Comparison of ENCODE assay signal across 18 mouse cellular contexts in the genomic region with DNA sequence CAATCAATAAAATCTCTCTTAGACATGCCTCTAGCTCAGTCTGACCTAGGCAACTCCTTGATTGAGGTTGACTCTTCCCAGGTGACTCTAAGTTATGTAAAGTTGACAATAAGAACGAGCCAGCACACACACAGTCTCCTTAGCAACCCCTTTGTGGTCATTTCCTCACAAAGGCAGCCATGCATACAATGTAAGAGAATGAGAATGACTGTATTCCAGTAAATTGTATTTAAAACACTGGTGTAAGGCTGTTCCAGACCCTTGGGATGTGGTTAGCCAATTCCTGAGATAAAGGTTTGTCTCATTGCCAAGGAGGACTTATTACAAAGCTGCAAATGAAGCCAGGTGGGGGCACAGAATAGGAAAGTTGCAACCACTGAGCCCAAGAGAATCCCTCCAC. TPM values are rescaled to one million over a fixed set of nuclear protein-coding genes. Genes with fewer than 3 reads are reported as not detected.
"Had no signal": no experiment of that assay in that cellular context is flagged by ENCODE, and none has a peak within 500 bp of the region (broad histone marks: within the 10 kb centered on the region; RNA-seq: fewer than 3 reads in every experiment).

No protein-coding gene starts in this region.

- H3K4me1 ChIP-seq: liver, embryonic 15.5 days had no signal

- ATAC-seq: liver, postnatal 0 days; midbrain, embryonic 15.5 days had no signal

- DNase-seq: liver, postnatal 0 days; lung, adult 2 months; lung, postnatal 10 days; right cerebral cortex, postnatal 14 days; thymus, adult 2 months; thymus, postnatal 25 days; thymus, postnatal 4 days had no signal

- H3K4me2 ChIP-seq: liver, embryonic 15.5 days; lung, embryonic 15.5 days; midbrain, embryonic 11.5 days; midbrain, embryonic 13.5 days; midbrain, embryonic 15.5 days; stomach, embryonic 15.5 days had no signal

- H3K36me3 ChIP-seq: liver, embryonic 15.5 days; lung, embryonic 15.5 days; midbrain, embryonic 13.5 days; midbrain, embryonic 15.5 days; neural tube, embryonic 12.5 days; stomach, embryonic 15.5 days had no signal

- H3K4me3 ChIP-seq: liver, embryonic 15.5 days; lung, embryonic 15.5 days; megakaryocyte, embryonic 14.5 days; midbrain, embryonic 13.5 days; midbrain, embryonic 15.5 days; neural tube, embryonic 12.5 days; stomach, embryonic 15.5 days had no signal

- H3K9me3 ChIP-seq: liver, embryonic 15.5 days; lung, embryonic 15.5 days; megakaryocyte, embryonic 14.5 days; midbrain, embryonic 13.5 days; midbrain, embryonic 15.5 days; neural tube, embryonic 12.5 days; stomach, embryonic 15.5 days had no signal

- H3K27me3 ChIP-seq: liver, embryonic 15.5 days; lung, embryonic 15.5 days; midbrain, embryonic 13.5 days; midbrain, embryonic 15.5 days; neural tube, embryonic 12.5 days; stomach, embryonic 15.5 days had no signal

- H3K27ac ChIP-seq: liver, embryonic 15.5 days; lung, embryonic 15.5 days; macrophage; midbrain, embryonic 13.5 days; midbrain, embryonic 15.5 days; neural tube, embryonic 12.5 days; stomach, embryonic 15.5 days; stomach, postnatal 0 days had no signal

- H3K9ac ChIP-seq: liver, embryonic 15.5 days; liver, postnatal 0 days; lung, embryonic 15.5 days; midbrain, embryonic 13.5 days; midbrain, embryonic 15.5 days; neural tube, embryonic 12.5 days; stomach, embryonic 15.5 days had no signal

RNA-seq across cellular contexts. Expression of a gene that starts 39.1 kb away (rescaled TPM):
- polyA plus RNA-seq: midbrain, embryonic 11.5 days; midbrain, embryonic 13.5 days; midbrain, embryonic 15.5 days; testis, adult 2 months had no signal
